Mouse (Mus musculus): ENCODE measurements around the gene Stk31.

DNA sequence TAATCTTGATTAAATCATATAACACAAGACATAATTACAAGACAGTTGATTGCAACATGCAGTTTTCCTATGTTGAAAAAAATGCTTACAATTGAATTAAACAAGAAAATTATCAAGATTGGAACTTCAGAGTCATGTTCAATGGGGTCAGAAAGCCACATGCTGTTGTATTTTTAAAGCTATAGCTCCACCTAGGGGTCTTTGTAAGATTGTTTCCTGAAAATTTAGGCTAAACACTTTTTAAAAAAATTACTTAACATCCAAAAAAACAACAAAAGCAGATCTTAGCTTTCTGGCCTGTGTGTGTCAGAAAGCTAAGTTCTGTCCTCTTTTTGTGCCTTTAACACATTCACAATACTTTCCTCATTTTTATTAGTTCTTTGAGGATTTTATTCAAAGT, 3.0 kb downstream of the Stk31 start:
- peak; percentile 43; the same call in 1 of the 2 replicates for TF ChIP-seq CTCF (IDR thresholded peaks at IDR 0.05; ENCODE audit: insufficient read depth, low read length)
- TF ChIP-seq POLR2A (IDR thresholded peaks at IDR 0.05; ENCODE audit: borderline replicate concordance, extremely low read depth, low read depth, low read length): no peak

Measured in lung, adult 2 months (tissue).